Mouse (Mus musculus): ENCODE results near the gene Wwox.

Wwox gene

DNA sequence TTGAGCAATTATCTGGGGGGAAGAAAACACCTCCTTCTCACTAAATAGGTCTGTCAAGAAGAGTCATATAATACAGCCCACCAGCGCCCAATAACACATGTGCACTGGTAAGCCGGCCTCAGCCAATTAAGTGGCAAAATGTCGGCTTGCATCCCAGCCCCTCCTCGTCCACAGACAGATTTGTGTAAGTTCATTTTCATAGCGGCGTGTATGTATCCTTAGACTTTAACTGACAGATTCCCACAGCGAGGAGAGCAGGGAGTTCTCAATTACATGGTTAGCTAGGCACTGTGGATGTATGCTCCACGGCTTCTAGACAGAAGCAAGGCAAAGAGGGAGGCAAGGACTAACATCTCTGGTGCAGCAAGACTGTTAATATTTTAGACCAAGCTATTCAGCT, 702.2 kb downstream of the Wwox start:
- no peak for DNase-seq

DNA sequence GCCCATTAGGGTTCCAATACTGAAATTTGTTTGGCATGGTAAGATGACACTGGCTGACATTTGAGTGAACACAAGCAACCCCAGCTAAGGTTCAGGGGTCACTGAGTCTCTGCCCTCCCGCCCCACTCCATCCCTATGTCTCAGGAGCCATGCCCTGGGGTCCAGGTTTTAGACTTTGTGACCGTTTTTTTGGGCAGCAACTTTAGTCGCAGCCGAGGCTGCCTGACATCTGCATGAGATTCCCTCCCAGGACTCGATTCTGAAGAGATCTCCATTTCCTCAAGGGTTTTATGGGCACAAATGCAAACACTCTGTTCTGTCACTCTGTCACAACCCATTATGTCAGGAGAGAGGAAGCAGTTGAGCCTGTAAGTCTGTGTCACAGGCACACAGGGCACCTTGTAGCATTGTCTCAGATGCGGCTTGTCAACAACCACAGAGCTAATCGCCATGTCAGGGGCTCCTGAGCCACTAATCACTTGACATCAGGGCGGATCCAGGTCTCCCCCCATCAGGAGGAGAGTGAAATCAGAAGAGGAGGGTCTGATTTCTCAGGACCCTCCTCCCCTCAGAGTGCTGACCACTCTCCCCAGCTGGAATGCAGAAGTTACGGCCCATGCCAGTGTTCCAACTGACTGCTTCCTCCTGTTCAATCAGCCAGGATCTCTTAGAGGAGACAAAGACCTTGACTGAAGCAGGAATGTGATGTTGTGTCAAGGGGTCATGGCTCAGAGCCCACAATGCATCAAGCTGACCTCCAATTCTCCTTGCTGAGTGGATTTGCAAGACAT, 704.3 kb downstream of the Wwox start:
- DNase-seq = no peak

DNA sequence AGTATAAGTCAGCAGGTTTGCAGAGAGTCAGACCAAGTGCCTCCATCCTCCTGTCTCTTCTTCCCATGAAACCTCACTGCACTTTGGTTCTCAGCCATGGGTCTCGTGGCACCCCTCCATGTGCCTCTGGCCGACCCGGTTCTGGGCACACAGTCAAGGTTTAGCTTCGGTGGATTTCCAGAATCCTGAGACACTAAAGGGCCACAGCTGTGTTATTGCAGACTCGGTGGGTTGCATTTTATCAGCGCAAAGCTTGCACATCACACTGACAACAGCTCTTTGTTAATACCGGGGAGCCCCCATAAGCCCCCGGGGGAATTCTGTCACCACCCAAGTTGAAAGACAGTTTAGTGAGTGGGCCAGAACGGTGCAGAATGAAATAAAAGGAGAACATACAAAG, 707.6 kb downstream of the Wwox start:
- no peak for DNase-seq

DNA sequence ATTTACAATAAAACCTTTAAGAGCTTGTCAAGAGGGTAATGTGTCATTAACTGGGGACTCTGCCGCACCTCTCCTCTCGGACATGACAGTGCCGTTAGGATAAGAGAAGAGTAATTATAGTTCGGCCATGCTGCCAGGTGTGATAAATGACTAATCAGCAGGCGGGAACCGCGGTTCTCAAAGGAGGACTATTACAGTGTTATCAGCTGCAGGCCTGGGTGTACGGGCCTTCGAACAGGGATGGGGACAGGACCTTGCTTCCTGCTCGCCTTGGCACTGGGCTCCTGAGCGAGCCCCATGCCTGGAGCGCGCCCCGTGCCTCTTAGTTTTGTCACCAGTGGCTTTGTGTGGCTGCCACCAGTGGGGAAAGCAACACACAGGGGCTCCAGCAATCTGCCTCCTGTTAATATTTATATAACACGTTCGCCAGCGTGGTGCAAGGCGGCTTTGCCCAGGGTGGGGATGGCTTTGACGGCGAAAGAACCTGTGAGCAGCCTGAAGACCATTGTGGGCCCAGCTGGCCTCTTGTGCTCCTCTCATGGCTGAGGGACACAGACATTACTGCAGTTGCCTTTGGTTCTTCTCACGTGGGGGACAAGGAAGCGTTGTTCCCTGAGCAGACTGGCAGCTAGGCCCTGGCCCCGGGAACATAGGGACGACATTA, 711.1 kb downstream of the Wwox start:
- no peak for DNase-seq

DNA sequence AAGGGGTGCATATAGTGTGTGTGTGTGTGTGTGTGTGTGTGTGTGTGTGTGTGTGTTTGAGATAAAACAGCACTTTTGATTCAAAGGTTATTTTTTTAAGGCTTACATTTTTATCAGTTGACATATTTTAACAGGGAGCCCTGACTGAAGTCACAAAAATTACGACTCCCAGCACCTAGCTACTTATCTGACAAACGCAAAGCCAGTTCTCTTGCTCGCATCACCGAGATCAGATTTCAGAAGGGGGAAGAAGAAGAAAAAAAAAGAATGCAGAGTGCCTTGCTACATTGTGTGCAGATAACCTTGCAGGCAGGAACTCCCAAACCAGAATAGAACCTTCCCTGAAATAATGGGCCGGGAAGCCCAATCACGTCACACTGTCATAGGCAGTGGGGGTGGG, 712.0 kb downstream of the Wwox start:
- no peak for DNase-seq

DNA sequence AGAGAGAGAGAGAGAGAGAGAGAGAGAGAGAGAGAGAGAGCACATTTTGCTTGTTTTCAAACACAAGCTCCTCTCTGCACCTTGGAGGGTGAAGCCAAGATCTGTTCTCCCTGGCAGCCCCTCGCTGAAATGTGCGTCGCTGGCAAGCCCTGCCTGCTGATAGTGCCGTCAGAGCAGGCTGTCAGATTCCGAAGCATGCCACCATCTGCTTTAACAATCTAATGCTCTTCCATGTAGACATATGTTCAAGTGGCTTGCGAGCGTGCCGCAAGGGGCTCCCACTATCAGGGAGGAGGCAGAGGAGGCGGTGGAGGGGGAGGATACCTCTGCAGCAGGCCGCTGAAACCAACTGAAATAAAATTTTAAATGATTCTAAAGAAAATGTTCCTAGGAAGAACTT, 714.6 kb downstream of the Wwox start:
- DNase-seq = no peak

DNA sequence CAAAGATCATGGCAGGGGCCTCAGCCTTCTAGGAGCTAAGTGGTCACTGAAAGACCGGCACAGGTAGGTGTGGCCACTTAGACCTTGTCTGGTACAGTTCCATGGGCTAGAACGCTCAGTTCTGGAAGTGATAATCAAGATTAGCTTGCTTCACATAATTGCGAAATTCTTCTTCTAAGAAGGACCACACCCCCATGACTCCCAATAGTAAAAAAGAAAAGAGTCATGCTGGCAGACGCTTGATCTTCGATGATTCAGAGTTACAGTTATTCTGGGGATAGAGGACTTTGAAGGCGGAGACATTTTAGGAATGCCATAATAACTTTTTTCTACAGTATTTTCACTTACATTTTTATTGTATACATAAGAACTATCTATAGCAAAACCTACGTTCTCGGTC, 716.7 kb downstream of the Wwox start:
- no peak for DNase-seq

DNA sequence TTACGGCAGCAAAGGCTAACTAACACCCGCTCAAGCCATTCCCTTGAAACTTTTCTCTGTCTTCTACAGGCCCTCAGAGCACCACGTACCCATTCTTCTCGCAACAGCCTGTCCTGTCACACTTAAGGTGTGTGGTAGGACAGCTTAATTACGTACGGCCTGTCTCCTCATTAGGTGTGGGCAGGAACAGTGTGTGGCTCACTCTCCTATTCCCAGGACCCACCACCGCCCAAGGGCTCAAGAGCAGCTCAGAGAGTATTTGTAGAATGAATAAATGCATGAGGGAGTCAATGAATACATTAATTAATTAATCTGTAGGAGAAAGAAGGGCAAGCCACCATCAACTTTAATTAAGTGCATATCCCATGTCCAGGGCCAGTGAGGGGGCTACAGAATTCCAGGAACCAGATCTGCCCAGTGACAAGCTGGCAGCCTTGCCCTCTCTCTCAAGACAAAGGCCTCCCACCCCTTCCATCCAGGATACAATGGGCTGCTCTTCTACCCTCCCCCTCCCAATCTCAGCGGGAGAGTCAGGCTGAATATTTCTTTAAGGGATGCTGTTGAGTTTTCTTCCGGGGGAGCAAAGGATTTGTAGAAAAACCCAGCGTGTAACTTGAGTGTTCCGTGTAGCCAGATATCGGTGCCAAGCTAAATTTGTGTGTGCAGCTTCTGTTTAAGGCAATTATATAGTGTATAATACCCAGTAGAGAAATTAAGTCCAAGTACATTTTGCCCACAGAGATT, 718.7 kb downstream of the Wwox start:
- no peak for DNase-seq

DNA sequence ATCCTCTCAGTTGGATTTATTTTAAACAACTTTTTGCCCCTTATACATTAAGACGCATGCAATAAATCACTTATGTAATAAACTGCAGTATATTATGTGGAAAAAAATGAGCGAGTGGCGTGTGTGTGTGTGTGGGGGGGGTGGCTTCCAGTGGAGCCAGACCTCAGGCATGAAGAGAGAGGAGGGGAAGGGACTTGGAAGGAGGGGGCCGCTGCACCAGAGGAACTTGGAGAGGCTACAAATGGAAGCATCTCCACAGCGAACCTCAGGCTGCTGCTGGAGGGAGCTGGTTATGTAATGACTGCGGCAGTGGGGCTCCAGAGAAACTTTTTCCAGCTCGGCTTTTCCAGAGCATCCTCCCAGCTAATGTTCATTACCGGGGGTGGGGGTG, 719.3 kb downstream of the Wwox start:
- no peak for DNase-seq

DNA sequence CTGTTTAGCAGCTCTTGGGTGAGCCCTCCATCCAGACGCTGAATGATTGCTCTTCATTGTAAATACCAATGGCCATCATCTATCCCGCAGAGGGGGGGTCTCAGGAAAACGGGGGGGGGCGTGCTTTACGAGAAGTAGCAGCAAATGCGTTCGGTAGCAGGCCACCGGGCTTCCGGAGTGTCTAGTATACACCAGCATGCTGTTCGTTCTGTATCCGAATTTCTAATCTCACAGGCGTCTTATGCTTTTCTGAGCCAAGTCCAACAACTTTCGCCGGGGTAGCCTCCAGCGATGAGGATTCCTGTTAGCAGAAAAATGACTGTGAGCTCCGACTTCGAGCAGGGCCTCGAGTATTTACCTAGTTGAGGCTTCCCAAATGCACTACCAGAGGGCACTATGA, 719.8 kb downstream of the Wwox start:
- DNase-seq = peak; percentile 27

DNA sequence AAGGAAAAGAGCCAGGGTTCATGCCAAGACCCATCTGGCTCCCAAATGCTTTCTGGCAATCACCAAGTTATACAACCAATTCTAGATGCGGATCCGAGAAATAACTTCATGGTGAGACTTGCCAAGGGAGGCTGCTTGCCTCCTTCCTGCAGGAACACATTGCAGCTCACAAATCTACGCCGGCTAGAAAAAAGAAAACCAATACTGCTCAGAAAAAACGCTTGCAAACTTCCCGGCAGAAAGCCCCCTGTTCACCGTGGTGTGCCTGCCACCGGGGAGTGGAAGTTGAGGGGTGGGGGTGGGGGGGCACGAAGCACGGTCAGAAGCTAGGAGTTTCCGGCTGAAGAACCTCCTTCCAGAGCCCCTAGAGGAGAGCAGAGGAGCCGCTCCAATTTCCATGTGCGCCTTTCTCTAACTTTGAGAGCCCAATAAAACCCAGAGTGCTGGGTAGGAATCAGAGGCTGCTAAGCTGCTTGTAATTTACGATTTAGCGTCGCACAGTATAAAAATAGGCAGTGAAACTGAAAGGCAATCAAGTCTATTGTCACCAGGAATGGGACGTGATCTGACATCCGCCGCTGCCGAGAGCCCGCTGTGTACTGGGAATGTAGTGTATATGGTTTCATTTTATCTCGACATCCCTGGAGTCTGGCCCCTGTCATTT, 720.4 kb downstream of the Wwox start:
- peak; percentile 50 for DNase-seq

DNA sequence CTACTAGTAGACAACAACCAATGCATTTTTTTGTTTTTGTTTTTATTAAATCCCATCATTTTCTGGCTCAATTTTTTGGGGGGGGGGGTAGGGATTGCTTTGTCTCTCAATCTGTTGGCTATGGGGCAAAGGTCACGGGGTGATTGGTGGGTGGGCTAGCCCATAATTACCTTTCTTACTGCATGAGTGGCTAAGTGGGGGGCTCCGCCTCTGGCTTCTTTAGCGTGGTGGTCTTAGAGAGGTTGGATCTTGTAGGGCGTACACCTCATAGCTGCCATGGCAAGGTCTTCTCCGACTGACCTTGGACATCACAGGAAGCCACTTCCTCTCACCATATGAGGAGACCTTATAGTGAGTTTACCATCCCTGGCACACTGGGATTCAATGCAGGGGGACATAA, 721.0 kb downstream of the Wwox start:
- DNase-seq = no peak

DNA sequence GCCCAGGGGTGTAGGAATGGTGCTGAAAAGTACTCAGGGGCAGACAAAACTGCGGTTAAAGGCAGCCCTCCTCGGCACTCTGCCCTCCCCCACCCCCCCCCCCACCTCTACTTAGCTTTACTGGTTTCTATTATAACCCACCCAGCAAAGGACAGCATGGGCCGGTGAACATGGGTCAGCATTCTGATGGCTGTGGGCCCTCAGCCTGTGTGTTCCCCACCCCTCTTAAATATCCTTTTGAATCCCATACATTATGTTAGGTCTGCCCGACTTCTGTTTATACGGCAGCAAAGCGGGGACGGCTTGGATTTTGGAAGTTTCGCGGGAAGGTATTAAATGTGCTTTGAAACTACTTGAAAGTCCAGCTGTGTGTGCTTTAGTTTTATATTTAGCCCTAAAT, 722.1 kb downstream of the Wwox start:
- no peak for DNase-seq

DNA sequence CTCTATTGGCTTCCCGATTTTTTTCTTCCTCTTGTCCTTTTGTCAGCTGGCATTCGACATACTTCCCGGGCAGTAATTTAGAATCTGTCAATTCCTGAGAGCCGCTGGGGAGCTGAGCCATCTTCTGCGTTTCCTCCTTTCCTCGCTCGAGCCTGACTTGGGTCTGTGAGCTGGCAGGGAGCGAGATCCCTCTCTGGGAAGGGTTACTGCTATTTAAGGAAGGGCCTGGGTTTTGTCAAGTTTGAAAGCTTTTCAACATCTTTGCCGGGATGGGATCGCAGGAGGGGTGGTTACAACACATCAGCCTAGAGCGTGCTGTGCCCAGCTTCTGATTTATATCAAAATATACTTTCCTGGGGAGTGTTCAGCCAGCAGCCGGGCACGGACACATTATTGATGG, 725.4 kb downstream of the Wwox start:
- no peak for DNase-seq

DNA sequence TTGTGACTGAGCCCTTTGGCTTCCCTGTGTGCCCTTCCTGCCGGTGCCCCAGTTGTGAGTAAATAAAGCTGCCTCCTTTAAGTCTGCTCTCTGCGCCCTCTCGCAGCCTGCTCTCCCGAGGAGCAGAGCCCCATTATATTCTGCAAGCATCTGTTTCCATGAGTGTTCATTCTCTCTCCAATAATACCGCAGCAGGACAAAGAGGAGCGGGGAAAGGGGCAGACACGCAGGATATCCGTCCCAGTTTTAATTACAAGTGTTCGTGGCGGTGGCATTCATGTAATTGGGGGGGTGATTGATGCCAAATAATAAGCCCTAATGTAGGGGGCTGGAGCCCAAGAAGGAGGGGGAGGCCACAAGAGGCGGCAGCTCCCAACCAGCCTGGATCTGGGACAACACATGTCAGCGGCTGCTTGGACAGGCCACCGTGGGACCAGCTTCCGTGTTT, 734.2 kb downstream of the Wwox start:
- DNase-seq = no peak

DNA sequence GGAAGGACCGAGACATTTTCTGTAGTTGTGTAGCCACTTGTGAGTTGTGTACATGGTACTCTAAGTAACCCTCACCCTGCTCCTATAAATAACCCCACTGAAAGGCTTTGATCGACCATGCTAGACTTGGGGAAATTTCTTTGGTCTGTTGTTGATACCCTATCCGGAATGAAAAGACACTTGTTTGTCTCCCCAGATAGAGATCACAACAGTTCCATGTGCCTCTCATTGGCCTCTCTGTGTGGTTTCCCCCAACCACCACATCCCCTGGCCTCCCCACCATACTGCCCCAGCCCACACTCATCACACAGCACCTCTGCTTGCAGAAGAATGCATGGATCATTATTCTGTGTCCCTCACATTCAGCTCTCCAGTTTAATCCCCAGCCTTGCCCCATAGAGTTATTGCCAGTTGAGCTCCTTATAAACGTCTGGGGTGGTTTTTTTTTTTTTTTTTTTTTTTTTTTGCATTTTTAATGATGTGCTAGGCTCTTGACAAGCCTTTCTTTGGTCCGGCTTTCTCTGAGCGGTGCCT, 746.0 kb downstream of the Wwox start:
- DNase-seq = no peak

DNA sequence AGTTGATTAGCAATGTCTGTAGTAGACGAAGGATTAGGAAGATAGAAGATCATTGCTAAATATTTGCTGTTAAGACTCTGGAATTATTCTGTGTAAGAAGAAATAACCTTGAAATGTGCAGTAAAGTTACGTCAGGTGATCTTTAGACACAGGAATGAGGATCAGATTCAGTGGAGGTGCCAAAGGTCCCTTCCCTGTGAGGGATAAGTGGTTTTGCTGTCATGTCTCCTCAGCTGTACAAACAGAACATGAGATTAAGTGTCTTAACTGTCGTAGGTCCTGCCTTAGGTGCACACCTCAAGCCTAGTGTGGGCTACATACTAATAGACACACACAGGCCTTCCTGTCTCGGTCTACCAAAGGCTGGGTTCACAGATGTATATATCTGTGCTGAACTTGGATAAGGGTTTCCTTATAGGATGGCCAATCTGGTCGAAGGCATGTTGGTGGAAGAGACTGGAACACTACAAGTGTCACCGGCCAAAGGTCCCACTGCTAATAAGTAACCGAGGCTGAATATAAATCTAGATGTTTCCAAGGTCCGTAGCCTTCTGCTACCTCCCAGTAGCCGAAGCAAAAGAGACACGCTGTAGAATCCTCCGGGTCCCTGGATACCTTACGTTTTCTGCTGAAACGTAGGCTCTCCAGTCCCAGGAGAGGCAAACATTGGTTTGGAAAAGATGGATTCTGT, 746.8 kb downstream of the Wwox start:
- DNase-seq = no peak

DNA sequence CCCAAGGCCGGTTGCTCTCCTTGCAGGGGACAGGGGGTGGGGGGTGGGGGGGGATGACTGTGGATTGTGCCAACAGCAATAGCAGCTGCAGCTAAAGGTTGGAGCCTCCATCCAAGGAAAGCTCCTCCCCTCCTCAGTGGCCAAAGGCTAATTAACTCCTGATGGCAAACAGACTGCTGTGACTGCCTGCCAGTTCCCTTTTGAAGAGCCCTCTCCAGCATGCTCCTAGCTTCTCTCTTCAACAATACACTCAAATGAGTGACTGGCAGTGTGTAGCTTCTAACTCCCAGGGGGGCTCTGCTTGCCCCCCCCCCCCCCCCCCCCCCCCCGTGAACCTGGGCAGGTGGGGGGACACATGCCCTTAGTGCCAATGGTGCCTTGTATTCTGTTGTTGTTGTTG, 747.4 kb downstream of the Wwox start:
- DNase-seq = no peak

DNA sequence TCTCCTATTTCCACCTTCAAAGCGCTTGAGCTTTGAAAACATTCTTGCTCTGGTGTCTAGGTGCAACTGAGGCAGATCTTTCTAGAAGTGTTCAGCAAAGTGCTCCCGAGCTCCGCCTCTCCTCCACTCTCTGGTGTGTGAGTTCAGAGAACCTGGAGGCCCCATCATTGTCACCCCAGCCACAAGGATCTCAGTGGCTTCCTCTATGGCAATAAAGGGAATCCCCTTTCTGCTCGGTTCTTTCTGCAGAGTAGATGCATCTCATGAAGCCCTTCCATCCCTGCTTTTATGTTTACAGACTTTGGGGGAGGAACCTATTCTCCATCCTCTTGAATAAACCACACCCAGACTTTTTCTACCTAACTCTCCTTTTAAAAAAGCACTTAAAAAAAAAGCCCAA, 749.0 kb downstream of the Wwox start:
- peak; percentile 26 for DNase-seq

DNA sequence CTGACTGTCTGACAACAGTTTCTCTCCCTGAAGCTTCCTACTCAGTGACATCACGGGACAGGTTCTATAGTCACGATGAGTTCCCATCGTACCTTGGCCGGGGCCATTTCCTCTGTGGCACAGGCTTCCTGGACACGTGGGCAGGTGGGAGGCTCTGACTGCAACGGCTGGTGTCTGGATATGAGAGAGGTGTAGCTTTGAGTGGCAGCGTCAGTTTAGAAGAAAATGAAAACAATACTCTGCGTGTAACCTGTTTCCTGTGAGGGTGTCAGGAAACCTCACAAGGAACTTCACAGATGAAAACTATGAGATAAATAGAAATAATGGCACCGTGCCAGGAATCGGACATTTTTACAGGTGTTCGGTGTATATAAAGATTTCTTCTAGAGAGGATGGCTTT, 750.4 kb downstream of the Wwox start:
- peak; percentile 85 for DNase-seq

DNA sequence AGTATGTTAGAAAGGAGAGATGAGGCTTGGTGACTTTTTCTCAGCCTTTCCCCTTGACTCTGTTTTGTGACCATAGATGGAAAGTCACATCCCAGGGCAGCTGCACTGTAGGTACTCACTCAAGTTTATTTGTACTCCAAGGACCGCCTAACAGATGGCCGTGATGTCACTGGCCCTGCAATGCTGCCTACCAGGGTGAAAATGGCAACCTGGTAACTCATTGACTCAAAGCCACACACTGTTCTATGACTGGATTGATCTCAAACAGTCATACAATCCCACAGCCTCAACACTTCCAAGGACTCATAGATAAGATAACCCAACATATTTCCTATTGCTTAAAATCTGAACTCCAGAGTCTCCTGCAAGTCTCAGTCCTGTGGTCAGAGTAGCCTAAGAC, 754.3 kb downstream of the Wwox start:
- no peak for DNase-seq

DNA sequence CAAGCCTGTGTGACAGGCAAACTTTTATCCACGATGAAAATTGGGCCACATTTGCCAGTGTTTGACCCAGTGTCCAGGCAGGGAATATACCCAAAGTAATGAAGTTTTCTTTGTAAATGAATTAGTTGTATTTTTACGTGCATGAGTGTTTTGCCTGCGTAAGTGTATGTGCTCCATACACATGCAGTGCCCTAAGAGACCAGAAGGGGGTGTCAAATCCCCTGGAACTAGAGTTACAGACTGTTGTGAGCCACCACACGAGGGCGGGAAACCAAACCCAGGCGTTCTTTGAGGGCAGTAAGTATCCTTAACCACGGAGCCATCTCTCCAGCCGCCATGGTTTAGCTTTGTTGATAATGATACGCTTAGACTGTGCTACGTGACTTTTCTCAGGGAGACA, 755.9 kb downstream of the Wwox start:
- no peak for DNase-seq

DNA sequence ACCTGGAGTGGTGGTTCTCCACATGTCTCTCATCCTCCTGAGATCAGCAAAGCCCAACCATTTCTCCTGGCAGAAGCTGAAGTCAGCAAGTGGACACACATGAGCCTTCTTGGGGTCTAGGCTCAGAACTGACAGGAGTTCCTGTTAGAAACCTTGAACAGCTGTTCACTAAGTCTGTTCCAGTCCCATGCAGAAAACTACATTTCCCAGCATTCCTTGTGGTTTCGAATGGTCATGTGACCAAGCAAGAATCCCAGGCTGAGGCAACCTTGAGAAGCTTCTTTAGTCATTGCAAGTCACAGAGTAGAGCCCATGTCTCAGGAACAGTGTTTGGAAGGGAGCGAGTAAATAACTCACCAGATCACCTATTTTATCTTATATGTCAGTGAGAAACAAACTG, 757.4 kb downstream of the Wwox start:
- DNase-seq = peak; percentile 45

All from thymus, postnatal 14 days (tissue).